Mouse (Mus musculus) C2C12 (cell line): ENCODE results near the gene Gpr33.

ENCODE experiments used
- CTCF ChIP-seq: IDR thresholded peaks from one replicate; pipeline ENCODE4 v1.5.1; 2011; ENCODE audit not compliant: control insufficient read depth, insufficient read depth, insufficient read length
- FOSL1 ChIP-seq: IDR thresholded peaks from one replicate; pipeline ENCODE4 v1.8.0; 2011; ENCODE audit warnings: mild to moderate bottlenecking, low read length; ENCODE audit not compliant: poor library complexity, insufficient read depth, severe bottlenecking
- MYOG ChIP-seq: IDR thresholded peaks from one replicate; pipeline ENCODE4 v1.6.1; 2011; ENCODE audit not compliant: control insufficient read depth, insufficient read length; ENCODE audit errors: extremely low read depth
- USF1 ChIP-seq: IDR thresholded peaks from one replicate; pipeline ENCODE4 v1.6.1; 2011; ENCODE audit warnings: low read depth, mild to moderate bottlenecking, control low read depth, moderate library complexity

- no peak for TF ChIP-seq CTCF
- no peak for TF ChIP-seq MYOG
- TF ChIP-seq USF1 = no peak
- no peak for TF ChIP-seq FOSL1
Observed at GRCm38 (mm10) chr12:51976531-51976930, 51.3 kb downstream of the Gpr33 start.
